ENCODE assay signal across 31 mouse cellular contexts in the genomic region with DNA sequence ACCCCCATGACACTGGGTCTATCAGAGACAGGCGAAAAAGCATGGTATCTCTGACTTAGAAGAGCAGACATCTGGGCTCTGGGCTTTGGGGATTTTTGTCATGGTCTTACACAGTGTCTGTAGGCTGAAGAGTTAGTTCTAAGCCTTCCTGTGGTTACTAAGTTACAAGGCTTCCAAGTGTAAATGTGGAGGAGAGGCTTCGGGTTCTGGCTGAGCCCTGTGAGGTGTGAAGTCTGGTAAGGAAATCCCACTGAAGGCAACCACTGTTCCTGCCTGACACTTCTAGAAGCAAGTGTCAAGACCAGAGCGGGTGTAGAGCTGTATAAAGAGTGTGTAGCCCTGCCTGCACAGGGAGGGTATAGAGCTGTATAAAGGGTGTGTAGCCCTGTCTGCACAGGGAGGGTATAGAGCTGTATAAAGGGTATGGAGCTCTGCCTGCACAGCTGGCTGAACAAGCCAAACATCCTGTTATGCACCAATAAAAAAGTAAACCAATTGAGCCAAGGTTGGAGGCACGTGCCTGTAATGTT. TPM values are rescaled to one million over a fixed set of nuclear protein-coding genes. Genes with fewer than 3 reads are reported as not detected.
DNase-seq lines count a peak whose midpoint lies in the region; ATAC-seq and TF ChIP-seq lines count a peak whose summit lies in the region.
"Had no signal": no experiment of that assay in that cellular context is flagged by ENCODE, and none has a peak within 500 bp of the region (broad histone marks: within the 10 kb centered on the region; RNA-seq: fewer than 3 reads in every experiment).

No protein-coding gene starts in this region.

- 87% methylated on average over 4 of the region's 4 CpGs for WGBS in forebrain, embryonic 11.5 days
- 68% methylated on average over 4 of the region's 4 CpGs for WGBS in forebrain, embryonic 15.5 days
- 70% methylated on average over 4 of the region's 4 CpGs for WGBS in hindbrain, embryonic 11.5 days
- 65% methylated on average over 4 of the region's 4 CpGs for WGBS in hindbrain, postnatal 0 days
- 38% methylated on average over 4 of the region's 4 CpGs for WGBS in kidney, postnatal 0 days

- no peak for TF ChIP-seq CTCF in hindbrain, postnatal 0 days (IDR thresholded peaks at IDR 0.05; ENCODE audit: low read depth)
- TF ChIP-seq CTCF in kidney, postnatal 0 days (IDR thresholded peaks at IDR 0.05; ENCODE audit: low read depth) = no peak

- no peaks in the 10 kb centered on the region for H3K27me3 ChIP-seq in forebrain, embryonic 11.5 days (ENCODE audit: control insufficient read depth, insufficient read depth, low read length)
- no peaks in the 10 kb centered on the region for H3K27me3 ChIP-seq in forebrain, embryonic 15.5 days
- H3K27me3 ChIP-seq in hindbrain, embryonic 11.5 days (ENCODE audit: control insufficient read depth, insufficient read depth, low read length) = no peaks in the 10 kb centered on the region
- H3K27me3 ChIP-seq in hindbrain, postnatal 0 days (ENCODE audit: insufficient read depth, low read length) = no peaks in the 10 kb centered on the region
- no peaks in the 10 kb centered on the region for H3K27me3 ChIP-seq in kidney, postnatal 0 days (ENCODE audit: insufficient read depth, low read length)
- H3K27me3 ChIP-seq: lung, embryonic 15.5 days; midbrain, embryonic 12.5 days had no signal

- DNase-seq in forebrain, embryonic 11.5 days (ENCODE audit: low spot score) = no peak
- no peak for DNase-seq in hindbrain, embryonic 11.5 days (ENCODE audit: low spot score)
- DNase-seq in hindbrain, postnatal 0 days (ENCODE audit: low spot score) = no peak
- peak; percentile 63 for DNase-seq in kidney, postnatal 0 days (ENCODE audit: low spot score)
- DNase-seq in kidney, adult 11 months = no peak
- DNase-seq in telencephalon, adult 2 months (ENCODE audit: low read depth, low spot score) = peak; percentile 32
- DNase-seq in adrenal gland, adult (ENCODE audit: inconsistent age in 2 of 2, low spot score in 1 of 2) = no peak
- DNase-seq: adrenal gland, postnatal 14 days; cerebellum, adult 18-20 months; cerebellum, postnatal 10 days; gastrocnemius, postnatal 10 days; heart, postnatal 10 days; kidney, adult 9 months; right cerebral cortex, postnatal 4 days; thymus, adult 2 months; thymus, postnatal 36 days had no signal

- H3K4me2 ChIP-seq in forebrain, embryonic 11.5 days (ENCODE audit: low read depth, low read length, severe bottlenecking) = no peak overlapping the region
- H3K4me2 ChIP-seq in forebrain, embryonic 15.5 days (replicated peaks) = no peak overlapping the region
- no peak overlapping the region for H3K4me2 ChIP-seq in hindbrain, embryonic 11.5 days (replicated peaks; ENCODE audit: low read depth, low read length)
- no peak overlapping the region for H3K4me2 ChIP-seq in hindbrain, postnatal 0 days (ENCODE audit: low read depth, low read length)
- H3K4me2 ChIP-seq in kidney, postnatal 0 days (ENCODE audit: low read length) = no peak overlapping the region
- H3K4me2 ChIP-seq: embryonic facial prominence, embryonic 13.5 days; heart, embryonic 13.5 days; limb, embryonic 12.5 days; liver, embryonic 11.5 days; lung, embryonic 15.5 days; midbrain, embryonic 12.5 days; neural tube, embryonic 12.5 days had no signal

- no peak overlapping the region for H3K4me3 ChIP-seq in forebrain, embryonic 11.5 days (ENCODE audit: low read depth, low read length)
- no peak overlapping the region for H3K4me3 ChIP-seq in forebrain, embryonic 15.5 days
- H3K4me3 ChIP-seq in hindbrain, embryonic 11.5 days (ENCODE audit: low read depth, low read length) = no peak overlapping the region
- no peak overlapping the region for H3K4me3 ChIP-seq in hindbrain, postnatal 0 days (ENCODE audit: low read length)
- H3K4me3 ChIP-seq in kidney, postnatal 0 days (replicated peaks; ENCODE audit: low read depth, low read length) = no peak overlapping the region
- H3K4me3 ChIP-seq: embryonic facial prominence, embryonic 13.5 days; forebrain, embryonic 10.5 days; heart, embryonic 13.5 days; limb, embryonic 12.5 days; lung, embryonic 15.5 days; midbrain, embryonic 12.5 days; myocyte; neural tube, embryonic 12.5 days had no signal

- H3K4me1 ChIP-seq in forebrain, embryonic 11.5 days (replicated peaks; ENCODE audit: control insufficient read depth, insufficient read depth, low read length) = peaks cover 48% of the 10 kb centered on the region
- peaks cover 75% of the 10 kb centered on the region for H3K4me1 ChIP-seq in forebrain, embryonic 15.5 days
- H3K4me1 ChIP-seq in hindbrain, embryonic 11.5 days (replicated peaks; ENCODE audit: control insufficient read depth, insufficient read depth, low read length) = peaks cover 30% of the 10 kb centered on the region
- peaks cover 11% of the 10 kb centered on the region for H3K4me1 ChIP-seq in hindbrain, postnatal 0 days (ENCODE audit: insufficient read depth, low read length)
- peaks cover 6% of the 10 kb centered on the region for H3K4me1 ChIP-seq in kidney, postnatal 0 days (replicated peaks; ENCODE audit: insufficient read depth, low read length)

- H3K9me3 ChIP-seq in forebrain, embryonic 11.5 days (ENCODE audit: control insufficient read depth, low read length) = no peaks in the 10 kb centered on the region
- no peaks in the 10 kb centered on the region for H3K9me3 ChIP-seq in forebrain, embryonic 15.5 days
- no peaks in the 10 kb centered on the region for H3K9me3 ChIP-seq in hindbrain, embryonic 11.5 days (ENCODE audit: control insufficient read depth, low read length)
- no peaks in the 10 kb centered on the region for H3K9me3 ChIP-seq in hindbrain, postnatal 0 days (ENCODE audit: low read length)
- no peaks in the 10 kb centered on the region for H3K9me3 ChIP-seq in kidney, postnatal 0 days (replicated peaks; ENCODE audit: low read length)
- H3K9me3 ChIP-seq: embryonic facial prominence, embryonic 13.5 days; forebrain, embryonic 10.5 days; heart, embryonic 13.5 days; limb, embryonic 12.5 days; lung, embryonic 15.5 days; midbrain, embryonic 12.5 days; neural tube, embryonic 12.5 days had no signal

- H3K27ac ChIP-seq in forebrain, embryonic 11.5 days (ENCODE audit: low read depth, low read length) = 0 out of 2 replicates have a peak overlapping the region, but pooled peaks have one; percentile 37
- H3K27ac ChIP-seq in forebrain, embryonic 15.5 days (replicated peaks) = no peak overlapping the region
- 0 out of 2 replicates have a peak overlapping the region, but pooled peaks have one; percentile 27 for H3K27ac ChIP-seq in hindbrain, embryonic 11.5 days (ENCODE audit: low read depth, low read length)
- no peak overlapping the region for H3K27ac ChIP-seq in hindbrain, postnatal 0 days
- H3K27ac ChIP-seq in kidney, postnatal 0 days = no peak overlapping the region
- H3K27ac ChIP-seq: embryonic facial prominence, embryonic 13.5 days; heart, embryonic 13.5 days; limb, embryonic 12.5 days; lung, embryonic 15.5 days; neural tube, embryonic 12.5 days; stomach, postnatal 0 days had no signal

- H3K9ac ChIP-seq in forebrain, embryonic 11.5 days (ENCODE audit: low read length) = no peak overlapping the region
- H3K9ac ChIP-seq in forebrain, embryonic 15.5 days (replicated peaks) = no peak overlapping the region
- H3K9ac ChIP-seq in hindbrain, embryonic 11.5 days (ENCODE audit: low read depth, low read length) = no peak overlapping the region
- no peak overlapping the region for H3K9ac ChIP-seq in hindbrain, postnatal 0 days (replicated peaks; ENCODE audit: low read length)
- no peak overlapping the region for H3K9ac ChIP-seq in kidney, postnatal 0 days (ENCODE audit: low read depth, low read length)
- H3K9ac ChIP-seq: embryonic facial prominence, embryonic 13.5 days; heart, embryonic 13.5 days; limb, embryonic 12.5 days; lung, embryonic 15.5 days; midbrain, embryonic 12.5 days; neural tube, embryonic 12.5 days had no signal

- no peaks in the 10 kb centered on the region for H3K36me3 ChIP-seq in forebrain, embryonic 11.5 days (ENCODE audit: control insufficient read depth, insufficient read depth, low read length)
- H3K36me3 ChIP-seq in forebrain, embryonic 15.5 days = no peaks in the 10 kb centered on the region
- no peaks in the 10 kb centered on the region for H3K36me3 ChIP-seq in hindbrain, embryonic 11.5 days (ENCODE audit: control insufficient read depth, insufficient read depth, low read length)
- no peaks in the 10 kb centered on the region for H3K36me3 ChIP-seq in hindbrain, postnatal 0 days (ENCODE audit: insufficient read depth, low read length)
- no peaks in the 10 kb centered on the region for H3K36me3 ChIP-seq in kidney, postnatal 0 days (ENCODE audit: insufficient read depth, low read length)
- H3K36me3 ChIP-seq: embryonic facial prominence, embryonic 13.5 days; heart, embryonic 13.5 days; limb, embryonic 12.5 days; lung, embryonic 15.5 days; neural tube, embryonic 12.5 days had no signal

- ATAC-seq in forebrain, embryonic 11.5 days (replicated peaks; ENCODE audit: low FRiP score) = no peak
- ATAC-seq in forebrain, embryonic 15.5 days (replicated peaks) = no peak
- ATAC-seq in hindbrain, embryonic 11.5 days (ENCODE audit: low FRiP score) = no peak
- no peak for ATAC-seq in hindbrain, postnatal 0 days
- 0 out of 2 replicates have a peak, but pooled peaks have one; percentile 23 for ATAC-seq in kidney, postnatal 0 days (replicated peaks; ENCODE audit: low FRiP score, low read depth)

RNA-seq across cellular contexts. Expression of gene Sema5b, which starts 42.7 kb away (rescaled TPM):
- 58.0 and 62.6 TPM in 2 replicates for polyA plus RNA-seq in forebrain, embryonic 11.5 days (2014; fragmentation: Nextera tagmentation; extraction: Ambion mirVana)
- polyA plus RNA-seq in forebrain, embryonic 15.5 days (2015; fragmentation: Nextera tagmentation; extraction: Ambion mirVana) = 31.5 and 34.0 TPM in 2 replicates
- 27.3 and 30.1 TPM in 2 replicates for polyA plus RNA-seq in hindbrain, embryonic 11.5 days (2014; fragmentation: Nextera tagmentation; extraction: Ambion mirVana)
- 37.0 and 47.0 TPM in 2 replicates for total RNA-seq in hindbrain, postnatal 0 days (2014; rRNA removed)
- 12.3 and 14.8 TPM in 2 replicates for polyA plus RNA-seq in hindbrain, postnatal 0 days (2015; fragmentation: Nextera tagmentation; extraction: Ambion mirVana)
- 1.7 and 2.2 TPM in 2 replicates for polyA plus RNA-seq in kidney, postnatal 0 days (2015; fragmentation: Nextera tagmentation; extraction: Ambion mirVana)
- total RNA-seq: common myeloid progenitor, adult 5-6 weeks; hematopoietic stem cell, adult 5-6 weeks; megakaryocyte progenitor cell, adult 5-6 weeks had no signal
- polyA plus RNA-seq: C2C12, myocyte had no signal

Comparison
In these comparisons a context has a peak if more than half of its experiments do, and no peak if none do; other contexts are left out.
1. DNase-seq: peak in kidney, postnatal 0 days (single experiment) and telencephalon, adult 2 months (single experiment); none in forebrain, embryonic 11.5 days (single experiment), hindbrain, embryonic 11.5 days (single experiment), hindbrain, postnatal 0 days (single experiment), kidney, adult 11 months (single experiment) and adrenal gland, adult (0 of 2).
2. H3K27ac ChIP-seq: peak in forebrain, embryonic 11.5 days (single experiment) and hindbrain, embryonic 11.5 days (single experiment); none in forebrain, embryonic 15.5 days (single experiment), hindbrain, postnatal 0 days (single experiment) and kidney, postnatal 0 days (single experiment).